Mouse (Mus musculus) monocyte, adult 2 months (primary cell): ENCODE measurements around the gene Ubald2.
"Not testable (repeated sequence)": the region's sequence is repeated elsewhere in the genome, so short reads cannot be mapped to it uniquely, and the experiment has no call there.

Source experiments
- DNase-seq, 2 experiments: peaks; one replicate each; pipeline ENCODE4 v3.0.0; 2022; ENCODE audit warnings: low spot score in 2 of 2, low read depth in 1 of 2

The Ubald2 gene

GRCm38 (mm10) chr11:116413631-116414022, 20.3 kb upstream of the Ubald2 start:
- DNase-seq = no peak

- DNase-seq = no peak
Observed at GRCm38 (mm10) chr11:116416196-116416943, 17.5 kb upstream of the Ubald2 start.

- DNase-seq = no peak
Observed at GRCm38 (mm10) chr11:116417054-116417453, 16.8 kb upstream of the Ubald2 start.

GRCm38 (mm10) chr11:116418194-116418840, 15.6 kb upstream of the Ubald2 start:
- DNase-seq = no peak

- DNase-seq = no peak
Observed at GRCm38 (mm10) chr11:116418841-116419462, 14.9 kb upstream of the Ubald2 start.

- DNase-seq = no peak
Observed at GRCm38 (mm10) chr11:116421102-116421501, 12.8 kb upstream of the Ubald2 start.

GRCm38 (mm10) chr11:116422562-116422961, 11.3 kb upstream of the Ubald2 start:
- DNase-seq = no peak

- no peak for DNase-seq
Observed at GRCm38 (mm10) chr11:116423214-116423613, 10.7 kb upstream of the Ubald2 start.

GRCm38 (mm10) chr11:116423782-116424620, 9.9 kb upstream of the Ubald2 start:
- peak; percentile 61 to 79 for DNase-seq

GRCm38 (mm10) chr11:116424621-116425407, 9.1 kb upstream of the Ubald2 start:
- DNase-seq = no peak

- not testable (repeated sequence) for DNase-seq
Observed at GRCm38 (mm10) chr11:116426328-116426727, 7.6 kb upstream of the Ubald2 start.

GRCm38 (mm10) chr11:116426852-116427575, 6.9 kb upstream of the Ubald2 start:
- no peak for DNase-seq

GRCm38 (mm10) chr11:116428872-116429859, 4.7 kb upstream of the Ubald2 start:
- no peak for DNase-seq

GRCm38 (mm10) chr11:116429862-116430613, 3.9 kb upstream of the Ubald2 start:
- no peak for DNase-seq

- DNase-seq = no peak
Observed at GRCm38 (mm10) chr11:116430723-116431427, 3.0 kb upstream of the Ubald2 start.

- no peak for DNase-seq
Observed at GRCm38 (mm10) chr11:116431428-116432077, 2.3 kb upstream of the Ubald2 start.

- DNase-seq = no peak
Observed at GRCm38 (mm10) chr11:116432127-116432526, 1.8 kb upstream of the Ubald2 start.
